Mouse (Mus musculus): ENCODE measurements at regions not wholly inside any gene's neighbourhood (a gene's known extent, or its start where the extent isn't known, plus 50 kb on each side); places are given as distances from the start of the nearest gene placed in this dataset.
"Not testable (repeated sequence)": the region's sequence is repeated elsewhere in the genome, so short reads cannot be mapped to it uniquely, and the experiment has no call there.

DNA sequence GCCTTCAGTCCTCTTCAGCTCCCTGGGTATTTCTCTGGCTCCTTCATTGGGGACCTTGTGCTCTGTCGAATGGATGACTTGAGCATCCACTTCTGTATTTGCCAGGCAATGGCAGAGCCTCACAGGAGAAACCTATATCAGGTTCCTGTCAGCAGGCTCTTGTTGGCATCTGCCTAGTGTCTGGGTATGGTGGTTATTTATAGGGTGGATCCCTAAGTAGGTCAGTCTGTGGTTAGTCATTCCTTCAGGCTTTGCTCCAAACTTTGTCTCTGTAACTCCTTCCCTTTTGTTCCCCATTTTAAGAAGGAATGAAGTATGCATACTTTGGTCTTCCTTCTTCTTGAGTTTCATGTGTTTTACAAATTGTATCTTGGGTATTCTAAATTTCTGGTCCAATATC is 522.4 kb upstream of the St8sia4 start:
- not testable (repeated sequence) for H3K4me1 ChIP-seq; ATAC-seq (ENCODE audit: low FRiP score, low read depth); H3K27ac ChIP-seq (replicated peaks); H3K27me3 ChIP-seq; H3K4me3 ChIP-seq; H3K9me3 ChIP-seq; H3K4me2 ChIP-seq (replicated peaks); H3K9ac ChIP-seq (replicated peaks); H3K36me3 ChIP-seq
- 93% methylated on average over 1 of the region's 1 CpGs for WGBS

DNA sequence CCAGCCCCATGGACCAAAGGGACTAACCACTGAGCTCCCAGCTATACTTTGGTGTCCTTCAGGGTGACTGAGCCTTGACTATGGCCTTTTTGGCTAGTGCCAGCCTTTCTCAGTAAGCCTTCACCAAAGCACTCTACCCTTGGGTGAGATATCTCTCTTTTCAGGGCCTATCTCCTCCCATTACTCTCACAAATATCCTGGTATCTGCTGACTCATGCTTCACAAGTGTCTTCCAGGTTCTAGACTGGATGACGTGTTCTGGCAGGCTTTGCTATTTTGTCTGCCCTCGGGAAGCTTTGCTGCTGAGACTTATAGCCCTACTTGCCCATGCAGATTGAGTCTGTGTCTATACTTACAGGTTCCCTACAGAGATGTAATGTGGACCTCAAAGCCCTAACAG is 499.4 kb upstream of the St8sia4 start:
- WGBS, result 88% methylated on average over 2 of the region's 2 CpGs
- Histone ChIP-seq H3K9me3 (no peaks in the 10 kb centered on the region), H3K27ac (replicated peaks) (no peak overlapping the region), H3K9ac (replicated peaks) (no peak overlapping the region), H3K27me3 (no peaks in the 10 kb centered on the region), H3K36me3 (no peaks in the 10 kb centered on the region), H3K4me3 (no peak overlapping the region), H3K4me2 (replicated peaks) (no peak overlapping the region), H3K4me1 (no peaks in the 10 kb centered on the region)
- ATAC-seq (ENCODE audit: low FRiP score, low read depth), result no peak; the same call in 1 of the 2 replicates

DNA sequence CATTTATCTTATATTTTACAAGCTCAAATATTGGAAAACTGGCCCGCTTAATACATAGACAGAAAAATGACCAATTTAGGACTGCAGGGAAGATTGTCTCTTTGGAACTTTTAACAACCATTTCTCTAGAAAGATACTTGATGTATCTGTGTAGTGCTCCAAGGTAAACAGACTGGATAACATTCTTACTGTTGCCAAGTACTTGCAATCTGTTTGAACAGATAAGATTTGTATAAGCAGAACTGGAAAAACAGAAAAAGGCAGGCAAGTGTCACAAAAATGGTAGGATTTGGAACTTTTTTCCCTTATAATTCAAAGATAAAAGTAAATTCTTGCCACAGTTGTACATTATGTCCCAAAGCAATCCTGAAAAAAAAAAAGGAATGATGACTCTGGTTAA is 488.1 kb upstream of the St8sia4 start:
- no peak for ATAC-seq (ENCODE audit: low FRiP score, low read depth)
- Histone ChIP-seq H3K9ac (replicated peaks) (no peak overlapping the region), H3K4me2 (replicated peaks) (no peak overlapping the region), H3K27me3 (no peaks in the 10 kb centered on the region), H3K4me3 (no peak overlapping the region), H3K9me3 (no peaks in the 10 kb centered on the region), H3K27ac (replicated peaks) (no peak overlapping the region), H3K36me3 (no peaks in the 10 kb centered on the region), H3K4me1 (no peaks in the 10 kb centered on the region)
- 98% methylated on average over 1 of the region's 1 CpGs for WGBS

DNA sequence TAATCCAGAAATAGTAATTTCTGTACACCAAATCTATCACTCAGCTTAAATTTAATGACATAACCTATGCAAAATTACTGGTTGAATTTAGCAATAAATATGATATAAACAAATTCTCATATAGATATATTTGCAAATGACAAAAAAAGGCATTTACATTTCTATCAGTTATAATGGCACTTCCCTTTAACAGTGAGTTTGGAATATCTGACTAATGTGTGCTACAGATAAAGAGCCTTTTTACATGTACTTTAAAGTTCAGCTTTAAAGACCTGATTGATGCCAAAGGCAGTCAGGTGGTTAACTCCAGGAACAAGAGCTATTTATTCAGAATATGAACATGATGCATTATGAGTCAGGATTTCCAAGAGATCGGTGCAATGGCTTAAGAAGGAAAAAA is 461.2 kb upstream of the St8sia4 start:
- WGBS, result 95% methylated on average over 1 of the region's 1 CpGs
- Histone ChIP-seq H3K4me2 (replicated peaks) (no peak overlapping the region), H3K4me3 (no peak overlapping the region), H3K4me1 (no peaks in the 10 kb centered on the region), H3K9ac (replicated peaks) (no peak overlapping the region), H3K36me3 (no peaks in the 10 kb centered on the region), H3K27me3 (no peaks in the 10 kb centered on the region), H3K9me3 (no peaks in the 10 kb centered on the region), H3K27ac (replicated peaks) (no peak overlapping the region)
- no peak for ATAC-seq (ENCODE audit: low FRiP score, low read depth)

DNA sequence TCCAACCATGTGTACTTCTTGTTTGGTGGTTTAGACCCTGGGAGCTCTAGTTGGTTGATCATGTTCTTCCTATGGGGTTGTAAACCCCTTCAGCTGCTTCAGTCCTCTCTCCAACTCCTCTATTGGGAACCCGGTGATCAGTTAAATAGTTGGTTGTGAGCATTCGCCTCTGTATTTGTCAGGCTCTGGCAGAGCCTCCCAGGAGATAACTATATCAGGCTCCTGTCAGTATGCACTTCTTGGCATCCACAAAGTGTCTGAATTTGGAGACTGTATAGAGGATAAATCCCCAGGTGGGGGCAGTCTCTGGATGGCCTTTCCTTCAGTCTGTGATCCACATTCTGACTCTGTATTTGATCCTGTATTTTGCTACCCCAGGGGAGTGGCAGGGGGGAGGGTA is 440.6 kb upstream of the St8sia4 start:
- H3K9me3 ChIP-seq, result no peaks in the 10 kb centered on the region
- no peak overlapping the region for H3K9ac ChIP-seq (replicated peaks)
- no peaks in the 10 kb centered on the region for H3K4me1 ChIP-seq
- H3K27me3 ChIP-seq, result no peaks in the 10 kb centered on the region
- ATAC-seq (ENCODE audit: low FRiP score, low read depth), result no peak
- H3K4me3 ChIP-seq, result no peak overlapping the region
- no peak overlapping the region for H3K4me2 ChIP-seq (replicated peaks)
- no peaks in the 10 kb centered on the region for H3K36me3 ChIP-seq
- 98% methylated on average over 2 of the region's 2 CpGs for WGBS
- H3K27ac ChIP-seq (replicated peaks), result no peak overlapping the region

DNA sequence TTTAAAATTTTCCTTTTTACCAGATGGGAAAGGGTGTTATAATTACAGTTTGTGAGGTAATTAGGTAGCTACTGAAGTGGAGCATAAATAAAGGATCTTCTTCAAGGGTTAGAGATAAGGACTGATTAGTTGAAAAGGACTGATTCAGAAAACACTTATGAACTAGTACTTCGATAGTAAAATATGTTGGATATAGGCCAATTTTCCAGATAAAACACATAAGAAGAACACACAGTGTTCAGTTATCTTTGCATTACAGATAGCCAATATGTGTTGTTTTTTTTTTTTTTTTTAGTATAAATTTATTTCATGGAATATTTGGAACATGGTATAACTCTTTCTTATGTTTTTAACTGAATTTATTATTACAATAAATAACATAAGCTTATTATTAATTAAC is 438.0 kb upstream of the St8sia4 start:
- Histone ChIP-seq H3K36me3 (no peaks in the 10 kb centered on the region), H3K27me3 (no peaks in the 10 kb centered on the region), H3K4me1 (no peaks in the 10 kb centered on the region), H3K9me3 (no peaks in the 10 kb centered on the region), H3K27ac (replicated peaks) (no peak overlapping the region), H3K4me3 (no peak overlapping the region), H3K4me2 (replicated peaks) (no peak overlapping the region), H3K9ac (replicated peaks) (no peak overlapping the region)
- WGBS, result 82% methylated on average over 1 of the region's 1 CpGs
- ATAC-seq (ENCODE audit: low FRiP score, low read depth), result no peak

DNA sequence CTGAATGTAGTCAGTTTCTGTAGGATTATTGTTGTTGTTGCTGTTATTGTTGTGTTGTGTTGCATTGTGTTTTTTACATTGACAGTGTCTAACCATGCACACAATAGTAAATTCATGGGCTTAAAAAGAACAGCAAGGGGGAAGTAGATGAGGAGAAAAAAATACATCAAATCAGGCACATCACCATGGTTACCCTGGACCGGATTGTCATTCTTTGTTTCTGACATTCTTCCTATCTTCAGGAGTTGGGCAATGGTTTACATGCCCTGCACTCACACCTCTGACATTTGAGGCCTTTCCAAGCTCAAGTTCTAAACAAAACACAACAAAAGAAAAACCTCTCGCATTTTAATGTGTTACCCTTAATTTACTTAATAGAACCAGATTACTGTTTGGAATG is 416.2 kb upstream of the St8sia4 start:
- H3K4me3 ChIP-seq, result no peak overlapping the region
- H3K4me1 ChIP-seq, result 0 out of 2 replicates have a peak, but pooled peaks cover 4% of the 10 kb centered on the region
- H3K9me3 ChIP-seq, result no peaks in the 10 kb centered on the region
- 32% methylated on average over 2 of the region's 2 CpGs for WGBS
- no peaks in the 10 kb centered on the region for H3K36me3 ChIP-seq
- peak; percentile 71 for ATAC-seq (ENCODE audit: low FRiP score, low read depth)
- no peaks in the 10 kb centered on the region; the same call in 1 of the 2 replicates for H3K27me3 ChIP-seq
- H3K9ac ChIP-seq (replicated peaks), result no peak overlapping the region
- no peak overlapping the region for H3K4me2 ChIP-seq (replicated peaks)
- H3K27ac ChIP-seq (replicated peaks), result no peak overlapping the region

DNA sequence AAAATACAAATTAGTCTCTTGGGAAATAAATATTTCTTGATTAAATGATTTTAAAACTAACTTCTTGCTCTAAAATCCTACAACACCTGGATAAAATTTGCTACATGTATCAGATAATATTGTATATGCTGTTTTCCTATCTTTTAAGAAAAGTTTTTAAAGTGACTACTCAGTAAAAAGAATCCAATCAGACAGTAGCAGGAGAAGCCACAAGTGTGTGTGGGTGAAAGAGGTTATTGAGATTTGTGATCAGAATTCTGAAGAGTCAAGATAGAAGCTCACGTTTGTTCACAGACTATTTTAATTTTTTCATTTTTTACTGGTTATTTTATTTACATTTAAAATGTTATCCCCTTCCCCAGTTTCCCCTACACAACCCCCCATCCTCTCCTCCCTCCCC is 407.3 kb upstream of the St8sia4 start:
- no peak overlapping the region for H3K4me2 ChIP-seq (replicated peaks)
- no peaks in the 10 kb centered on the region for H3K36me3 ChIP-seq
- no peaks in the 10 kb centered on the region for H3K27me3 ChIP-seq
- 84% methylated on average over 1 of the region's 1 CpGs for WGBS
- H3K9ac ChIP-seq (replicated peaks), result no peak overlapping the region
- no peak for ATAC-seq (ENCODE audit: low FRiP score, low read depth)
- no peaks in the 10 kb centered on the region for H3K4me1 ChIP-seq
- no peak overlapping the region for H3K27ac ChIP-seq (replicated peaks)
- H3K9me3 ChIP-seq, result no peaks in the 10 kb centered on the region
- H3K4me3 ChIP-seq, result no peak overlapping the region

DNA sequence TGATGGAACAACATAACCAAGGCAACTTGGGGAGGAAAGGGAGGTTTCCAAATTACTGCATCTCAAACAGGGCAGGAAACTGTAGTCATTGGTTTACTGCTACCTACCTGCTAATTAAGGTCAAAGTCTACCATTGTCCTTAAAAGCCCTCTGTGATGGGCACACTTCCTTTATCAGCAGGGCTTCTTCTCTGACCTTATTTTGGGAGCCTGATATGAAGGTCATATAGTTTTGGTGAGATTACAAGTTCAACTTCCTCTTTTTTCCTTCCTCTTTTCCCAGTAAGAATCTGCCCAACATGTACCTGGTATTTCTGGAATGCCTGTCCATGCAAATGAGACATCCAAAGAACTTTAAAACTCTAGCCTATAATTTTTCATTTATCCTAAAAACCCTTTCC is 394.0 kb upstream of the St8sia4 start:
- Histone ChIP-seq H3K4me2 (replicated peaks) (no peak overlapping the region), H3K27ac (replicated peaks) (no peak overlapping the region), H3K9me3 (no peaks in the 10 kb centered on the region), H3K4me1 (no peaks in the 10 kb centered on the region), H3K27me3 (no peaks in the 10 kb centered on the region), H3K36me3 (no peaks in the 10 kb centered on the region), H3K4me3 (no peak overlapping the region), H3K9ac (replicated peaks) (no peak overlapping the region)
- no peak for ATAC-seq (ENCODE audit: low FRiP score, low read depth)

DNA sequence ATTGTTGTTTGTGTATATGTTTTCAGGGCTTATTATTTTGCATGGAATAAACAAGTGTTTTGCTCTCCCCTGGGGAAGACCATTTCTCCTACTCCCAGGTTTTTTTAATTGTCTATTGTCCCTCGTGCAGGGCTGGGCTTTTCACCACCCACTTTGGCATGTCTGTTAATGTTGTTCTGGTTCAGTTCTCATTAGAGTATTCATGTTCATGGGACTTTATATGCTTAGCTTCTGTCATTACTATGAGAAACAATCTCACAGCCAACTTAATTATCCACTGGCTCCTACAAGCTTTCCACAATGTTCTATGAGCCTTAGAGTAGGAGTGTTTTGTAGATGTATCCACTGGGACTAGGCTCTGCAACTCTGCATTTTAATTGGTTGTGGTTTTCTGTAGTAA is 381.9 kb upstream of the St8sia4 start:
- no peak for ATAC-seq (ENCODE audit: low FRiP score, low read depth)
- no peaks in the 10 kb centered on the region for H3K9me3 ChIP-seq
- WGBS, result 75% methylated on average over 1 of the region's 1 CpGs

DNA sequence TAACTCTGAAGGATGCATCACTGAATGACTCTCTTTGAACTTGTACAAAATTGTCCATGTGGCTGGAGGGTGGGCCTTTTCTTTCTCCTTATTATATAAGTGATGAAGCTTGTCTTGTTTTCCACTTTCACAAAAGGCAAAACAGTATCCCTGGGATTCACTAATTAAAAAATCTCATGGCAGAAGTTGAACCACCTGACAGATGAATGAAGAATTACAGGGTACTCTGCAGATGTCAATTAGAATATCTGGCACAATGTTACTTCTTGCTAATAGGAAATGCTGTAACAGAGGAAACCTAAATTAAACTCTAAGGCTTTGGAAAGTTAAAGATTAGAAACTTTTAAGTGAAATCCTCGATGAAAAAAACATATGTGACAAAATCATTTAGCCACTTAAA is 379.2 kb upstream of the St8sia4 start:
- 77% methylated on average over 1 of the region's 1 CpGs for WGBS
- no peak for ATAC-seq (ENCODE audit: low FRiP score, low read depth)
- H3K4me2 ChIP-seq (replicated peaks), result no peak overlapping the region

More for the DNA sequence above, 381.9 kb upstream of the St8sia4 start:
- no peaks in the 10 kb centered on the region for H3K4me1 ChIP-seq
- H3K4me2 ChIP-seq (replicated peaks), result no peak overlapping the region
- H3K9ac ChIP-seq (replicated peaks), result no peak overlapping the region
- H3K27me3 ChIP-seq, result no peaks in the 10 kb centered on the region
- no peaks in the 10 kb centered on the region for H3K36me3 ChIP-seq
- H3K27ac ChIP-seq (replicated peaks), result no peak overlapping the region
- no peak overlapping the region for H3K4me3 ChIP-seq

DNA sequence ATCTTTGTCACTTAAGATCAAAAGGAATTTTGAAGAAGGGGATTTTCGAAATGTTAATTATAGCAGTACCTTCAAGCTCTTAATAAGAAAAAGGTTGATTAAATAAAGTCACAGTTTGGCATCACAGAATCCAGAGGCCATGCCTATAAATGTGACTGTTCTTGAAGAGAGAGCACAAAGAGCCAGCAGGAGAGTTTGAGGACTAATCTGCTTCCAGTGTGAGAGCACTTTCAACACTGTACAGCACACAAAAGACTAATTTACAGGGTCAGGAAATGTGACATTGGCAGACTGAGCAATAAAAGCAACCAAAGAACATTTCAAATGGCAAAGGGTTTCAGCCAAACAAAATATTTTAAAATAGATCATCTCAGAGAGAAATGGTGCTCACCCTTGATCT is 352.1 kb upstream of the St8sia4 start:
- H3K9ac ChIP-seq (replicated peaks), result no peak overlapping the region
- no peaks in the 10 kb centered on the region; the same call in 1 of the 2 replicates for H3K4me1 ChIP-seq
- WGBS, result 57% methylated on average over 1 of the region's 1 CpGs
- 0 out of 2 replicates have a peak, but pooled peaks have one; percentile 27 for ATAC-seq (ENCODE audit: low FRiP score, low read depth)
- H3K36me3 ChIP-seq, result no peaks in the 10 kb centered on the region
- H3K27ac ChIP-seq (replicated peaks), result no peak overlapping the region
- H3K4me3 ChIP-seq, result no peak overlapping the region
- no peaks in the 10 kb centered on the region for H3K9me3 ChIP-seq
- no peaks in the 10 kb centered on the region for H3K27me3 ChIP-seq
- H3K4me2 ChIP-seq (replicated peaks), result no peak overlapping the region

More for the DNA sequence above, 379.2 kb upstream of the St8sia4 start:
- Histone ChIP-seq H3K9me3 (no peaks in the 10 kb centered on the region), H3K9ac (replicated peaks) (no peak overlapping the region), H3K36me3 (no peaks in the 10 kb centered on the region), H3K4me1 (no peaks in the 10 kb centered on the region), H3K4me3 (no peak overlapping the region), H3K27me3 (no peaks in the 10 kb centered on the region), H3K27ac (replicated peaks) (no peak overlapping the region)

DNA sequence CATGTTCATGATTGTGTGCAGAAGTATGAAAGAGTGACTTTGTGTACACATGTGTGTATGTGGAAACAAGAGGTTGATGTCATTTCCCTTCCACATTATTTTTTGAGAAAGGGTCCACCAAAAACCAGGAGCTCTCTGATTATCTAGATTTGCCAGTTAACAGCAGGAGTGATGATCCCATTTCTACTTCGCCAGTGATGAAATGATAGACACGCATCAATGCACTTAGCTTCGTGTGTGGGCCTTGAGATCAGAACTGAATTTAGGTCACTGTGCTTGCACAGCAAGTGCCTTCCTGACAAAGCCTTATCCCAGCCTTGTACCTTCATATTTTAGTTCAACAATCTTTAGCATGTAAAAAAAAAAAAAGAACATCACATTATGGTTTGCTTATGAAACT is 342.1 kb upstream of the St8sia4 start:
- H3K9me3 ChIP-seq, result no peaks in the 10 kb centered on the region
- no peak overlapping the region for H3K4me2 ChIP-seq (replicated peaks)
- 80% methylated on average over 3 of the region's 3 CpGs for WGBS

More for the DNA sequence above, 342.1 kb upstream of the St8sia4 start:
- no peak overlapping the region for H3K4me3 ChIP-seq
- H3K36me3 ChIP-seq, result no peaks in the 10 kb centered on the region
- no peak overlapping the region for H3K9ac ChIP-seq (replicated peaks)
- no peak overlapping the region for H3K27ac ChIP-seq (replicated peaks)
- no peaks in the 10 kb centered on the region for H3K27me3 ChIP-seq
- no peaks in the 10 kb centered on the region for H3K4me1 ChIP-seq
- no peak for ATAC-seq (ENCODE audit: low FRiP score, low read depth)
